Mouse (Mus musculus) frontal cortex, postnatal 14 days (tissue): ENCODE measurements around the gene Tenm1.

Experiments
- DNase-seq, 2 experiments: peaks; one replicate each; pipeline ENCODE4 v3.0.0; 2022; ENCODE audit warnings: low spot score in 2 of 2

Tenm1 gene

DNA sequence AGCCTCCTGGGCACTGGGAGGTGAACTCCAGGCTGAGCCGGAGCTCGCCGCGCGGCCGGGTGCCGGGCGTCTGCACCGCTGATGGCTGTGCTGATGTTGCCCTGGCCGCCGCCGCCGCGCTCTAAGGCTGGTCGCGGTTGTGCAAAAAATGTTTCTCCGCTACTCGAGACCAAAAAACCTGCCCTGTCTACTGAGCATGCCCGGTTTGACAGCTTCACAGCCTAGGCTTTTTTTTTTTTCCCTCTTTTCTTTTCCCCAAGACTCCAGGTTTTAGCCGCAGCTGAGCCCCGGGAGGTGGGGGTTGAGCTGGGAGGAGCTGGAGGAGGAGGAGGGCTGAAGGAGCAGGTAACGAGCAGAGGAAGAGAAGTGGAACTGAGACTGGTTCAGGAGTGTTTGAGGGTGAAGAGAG is at the start of gene Tenm1:
TSS of gene Tenm1 (minus strand) at position 272 of the 409 bp plus-strand sequence.
- DNase-seq, result peak; percentile 14 to 47

GRCm38 (mm10) chrX:43467311-43467710 is 38.4 kb upstream of the Tenm1 start:
- DNase-seq, result no peak

GRCm38 (mm10) chrX:43430581-43430980 is 1.7 kb upstream of the Tenm1 start:
- DNase-seq, result peak in 1 of 2 experiments; percentile 6

GRCm38 (mm10) chrX:43429982-43430531 is 1.1 kb upstream of the Tenm1 start:
- peak; percentile 13 to 22 for DNase-seq

- DNase-seq, result peak in 1 of 2 experiments; percentile 7
These were observed 411 bp upstream of the Tenm1 start for GRCm38 (mm10) chrX:43429337-43429736.

DNA sequence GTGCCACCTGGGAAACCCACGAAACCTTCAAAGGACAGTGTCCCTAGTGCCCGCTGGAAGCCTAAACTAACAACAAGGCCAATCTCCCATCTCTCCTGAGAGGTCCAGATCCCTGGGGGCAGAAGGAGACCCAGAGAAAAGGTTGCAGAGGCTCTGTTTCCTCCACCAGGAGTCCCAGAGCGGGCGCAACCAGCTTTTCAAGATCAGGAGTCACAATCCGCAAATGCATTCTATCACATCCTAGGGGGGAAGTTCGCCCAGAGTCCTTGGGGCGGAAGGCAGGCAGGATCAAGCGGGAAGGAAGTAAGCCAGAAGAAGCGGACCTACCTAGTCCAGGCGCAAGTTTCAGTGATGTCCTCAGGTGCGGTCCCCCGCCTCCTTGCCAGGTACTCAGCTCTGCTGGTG is 963 bp downstream of the Tenm1 start:
- peak in 1 of 2 experiments; percentile 5 for DNase-seq

DNA sequence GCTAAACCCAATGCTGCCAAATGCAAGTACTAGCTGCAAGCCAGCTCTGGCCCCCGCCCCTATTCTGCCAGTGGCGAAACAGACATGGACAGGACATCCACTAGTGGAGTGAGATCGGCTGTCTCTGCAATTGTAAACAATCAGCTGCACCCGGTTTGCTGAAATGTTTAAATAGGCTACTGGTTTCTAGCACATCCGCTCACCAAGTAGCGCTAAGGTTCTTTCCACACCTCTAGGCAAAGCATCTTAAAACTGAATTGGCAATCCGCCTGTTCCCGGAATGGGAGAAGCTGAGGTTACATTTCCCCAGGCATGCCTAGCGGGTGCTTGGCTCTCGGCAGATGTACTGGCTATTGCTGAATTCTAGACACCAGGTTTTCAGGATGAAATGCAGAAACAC is 1.8 kb downstream of the Tenm1 start:
- DNase-seq, result peak; percentile 6 to 14

GRCm38 (mm10) chrX:43397957-43398356 is 31.0 kb downstream of the Tenm1 start:
- DNase-seq, result no peak

DNA sequence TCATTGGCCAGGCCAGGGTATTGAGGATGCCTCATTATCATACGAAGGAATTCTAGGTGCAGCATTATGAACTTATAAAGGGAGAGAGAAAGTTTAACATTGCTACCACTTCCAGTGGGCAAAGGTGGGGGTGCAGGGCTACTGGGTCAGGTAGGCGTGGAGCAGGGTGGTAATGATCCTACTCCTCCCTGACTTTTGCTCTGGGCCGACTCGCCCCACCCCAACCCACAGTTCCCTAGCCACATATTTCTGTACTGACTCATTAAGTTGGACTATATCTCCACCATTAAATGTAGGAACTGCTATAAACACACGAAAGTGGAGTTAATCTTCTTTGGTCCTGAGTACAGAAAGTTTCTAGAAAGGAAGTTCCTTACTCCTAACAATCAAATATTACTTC is 40.8 kb downstream of the Tenm1 start:
- no peak for DNase-seq

- no peak for DNase-seq
These were observed 56.4 kb downstream of the Tenm1 start for GRCm38 (mm10) chrX:43372526-43372925.

DNA sequence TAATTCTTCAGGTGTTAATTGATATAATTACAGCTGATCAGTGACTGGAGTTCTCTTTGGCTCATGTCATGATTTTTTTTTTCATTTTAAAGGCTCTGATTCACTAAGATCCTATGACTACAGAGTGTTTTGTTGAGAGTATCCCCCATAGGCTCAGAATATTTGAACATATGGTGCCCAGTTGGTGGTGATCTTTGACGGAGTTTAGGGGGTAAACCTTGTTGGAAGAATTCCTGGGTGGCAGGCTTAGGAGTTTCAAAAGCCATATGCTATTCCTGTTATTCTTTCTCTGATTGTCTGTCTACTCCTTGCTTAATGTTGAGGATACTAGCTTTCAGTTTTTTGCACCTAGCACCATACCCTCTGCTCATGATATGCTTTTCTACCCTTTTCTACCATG is 109.6 kb downstream of the Tenm1 start:
- no peak for DNase-seq

DNA sequence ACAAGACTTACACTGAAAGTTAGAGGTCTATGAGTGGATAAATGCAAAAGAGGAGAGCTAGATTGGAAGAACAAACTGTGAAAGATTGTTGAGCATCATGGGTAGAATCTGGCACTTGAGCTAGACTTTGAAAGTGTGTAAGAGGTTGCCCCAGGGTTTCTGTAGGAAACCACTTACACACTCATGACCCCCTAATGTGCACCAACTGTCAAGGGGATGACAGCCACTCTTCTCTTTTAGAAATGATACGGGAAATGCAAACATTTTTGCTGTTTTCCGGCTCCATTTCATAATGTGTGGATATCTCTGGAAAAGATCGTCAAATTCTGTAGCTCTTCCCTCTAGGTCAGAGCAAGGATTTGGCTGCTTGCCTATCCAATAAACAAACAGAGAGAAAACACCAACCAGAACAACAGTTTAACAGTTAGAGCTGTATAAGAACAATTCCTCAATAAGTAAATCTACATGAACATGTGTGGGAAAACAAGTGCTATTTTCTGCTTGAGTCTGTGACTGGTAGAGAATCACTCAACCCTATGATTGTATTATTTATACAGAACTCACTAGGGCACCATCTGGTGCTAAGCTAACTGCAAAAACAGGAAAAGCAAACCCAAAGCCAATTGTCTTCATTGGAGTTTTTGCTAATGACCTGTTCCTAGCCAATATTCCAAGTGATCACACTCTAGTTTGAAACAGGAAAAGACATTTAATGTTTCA is 111.0 kb downstream of the Tenm1 start:
- DNase-seq, result no peak

GRCm38 (mm10) chrX:43235844-43236243 is 193.1 kb downstream of the Tenm1 start:
- DNase-seq, result no peak

DNA sequence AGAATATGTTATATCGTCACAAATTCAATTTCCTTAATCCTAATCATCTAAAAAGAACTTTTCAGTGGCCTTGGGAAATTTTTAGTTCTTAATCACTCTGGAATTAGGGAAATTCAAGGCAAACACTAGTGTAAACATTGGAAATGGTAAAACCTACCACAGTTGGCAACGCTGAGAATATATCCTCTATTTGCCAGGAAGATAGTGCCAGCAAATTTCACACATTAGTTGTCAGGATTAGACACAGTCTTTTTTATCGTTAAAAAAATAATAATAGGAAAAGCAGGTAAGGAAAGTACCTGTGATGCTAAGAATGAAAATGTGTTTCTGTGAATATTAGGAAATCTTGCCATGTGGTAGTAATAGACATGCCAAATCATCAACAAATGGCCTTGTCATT is 223.9 kb downstream of the Tenm1 start:
- DNase-seq, result no peak

GRCm38 (mm10) chrX:43202249-43202783 is 226.6 kb downstream of the Tenm1 start:
- no peak for DNase-seq

DNA sequence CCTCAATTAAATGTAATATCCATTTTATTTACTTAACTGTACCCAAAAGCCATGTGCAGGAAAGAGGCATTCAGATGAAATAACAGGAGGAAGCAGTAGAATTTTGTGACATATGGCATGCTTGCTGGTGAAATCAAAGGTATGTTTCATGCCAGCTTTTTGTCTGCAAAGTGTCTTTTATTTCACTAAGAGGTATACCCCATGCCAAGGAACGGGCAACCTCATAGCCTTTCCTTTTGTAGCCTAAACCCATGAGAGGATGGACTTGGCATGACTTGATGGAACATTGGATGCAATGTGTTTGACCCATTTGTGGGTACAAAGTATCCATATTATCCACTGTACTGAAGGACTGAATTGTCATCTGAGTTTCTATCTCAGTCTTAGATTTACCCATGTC is 246.0 kb downstream of the Tenm1 start:
- no peak for DNase-seq

DNA sequence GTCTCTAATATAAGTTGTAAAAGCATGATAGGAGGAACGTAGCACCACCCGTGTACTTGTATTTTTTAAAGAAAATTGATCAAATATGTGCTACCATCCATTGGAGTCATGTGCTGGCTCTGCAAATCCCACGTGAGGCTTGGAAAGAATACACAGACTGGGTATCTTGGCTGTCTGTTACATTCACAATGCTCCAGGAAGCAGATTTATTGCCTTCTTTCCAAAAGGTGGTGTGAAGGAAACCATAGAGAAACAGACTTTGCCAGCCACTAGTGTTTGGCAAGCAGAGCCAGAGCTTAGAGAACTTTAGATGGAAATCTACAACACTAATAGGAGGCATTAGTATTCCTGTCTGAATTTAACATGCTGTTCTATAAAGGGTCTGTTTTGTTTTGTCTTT is 277.4 kb downstream of the Tenm1 start:
- no peak for DNase-seq

- DNase-seq, result no peak
These were observed 299.2 kb downstream of the Tenm1 start for GRCm38 (mm10) chrX:43129696-43130095.

GRCm38 (mm10) chrX:43122491-43122890 is 306.4 kb downstream of the Tenm1 start:
- no peak for DNase-seq

DNA sequence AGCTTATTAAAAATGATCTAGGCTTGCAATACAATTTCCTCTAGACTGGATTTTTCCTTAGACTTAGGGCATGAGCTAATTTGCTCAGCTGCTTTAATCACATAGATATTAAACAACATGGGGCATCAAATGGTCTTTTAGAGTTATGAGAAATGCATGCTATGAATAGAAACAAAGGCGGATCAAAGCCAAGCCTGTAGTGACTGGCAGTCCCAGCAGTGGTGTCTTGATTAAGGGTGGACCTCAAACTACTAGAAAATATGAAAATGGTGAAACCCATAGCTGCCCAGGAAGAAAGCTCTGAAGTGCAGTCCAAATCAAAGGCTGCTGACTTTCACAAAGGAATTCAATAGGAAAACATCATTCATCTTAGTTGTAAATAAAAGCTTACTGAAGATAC is 306.9 kb downstream of the Tenm1 start:
- no peak for DNase-seq

GRCm38 (mm10) chrX:42986100-42986499 is 442.8 kb downstream of the Tenm1 start:
- DNase-seq, result no peak

- DNase-seq, result no peak
These were observed 455.4 kb downstream of the Tenm1 start for GRCm38 (mm10) chrX:42973562-42973961.

- no peak for DNase-seq
These were observed 461.3 kb downstream of the Tenm1 start for GRCm38 (mm10) chrX:42967611-42968010.
